Mouse (Mus musculus) heart, adult 2 months (tissue): ENCODE data around the gene Cnmd. TPM values are rescaled to one million over a fixed set of nuclear protein-coding genes. Genes with fewer than 3 reads are reported as not detected.

Source experiments
- DNase-seq, 2 experiments: peaks; one replicate each; pipeline ENCODE4 v3.0.0; 2021
- H3K27ac ChIP-seq: fragments of 200-600 bp; 2 replicates; pipeline ENCODE4 v1.8.1; 2022
- H3K27me3 ChIP-seq: fragments of 200-500 bp; 2 replicates; pipeline ENCODE4 v1.6.1; 2012; ENCODE audit warnings: mild to moderate bottlenecking, low read length, inconsistent platforms, mixed read lengths; ENCODE audit not compliant: control insufficient read depth, insufficient read depth
- H3K36me3 ChIP-seq: fragments of 200-500 bp; 2 replicates; pipeline ENCODE4 v1.6.1; 2012; ENCODE audit warnings: low read length, inconsistent platforms; ENCODE audit not compliant: control insufficient read depth, insufficient read depth
- H3K4me1 ChIP-seq: fragments of 200-500 bp; 2 replicates; pipeline ENCODE4 v1.6.1; 2011; ENCODE audit warnings: low read length; ENCODE audit not compliant: control insufficient read depth, insufficient read depth
- H3K4me3 ChIP-seq: fragments of 200-600 bp; 2 replicates; pipeline ENCODE4 v1.8.1; 2022
- H3K79me2 ChIP-seq: fragments of 200-500 bp; replicated peaks from 2 replicates; pipeline ENCODE4 v1.6.1; 2012; ENCODE audit warnings: mild to moderate bottlenecking, inconsistent platforms, low read length, moderate library complexity, mixed read lengths; ENCODE audit not compliant: control insufficient read depth, insufficient read depth
- H3K9ac ChIP-seq: fragments of 200-500 bp; 2 replicates; pipeline ENCODE4 v1.6.1; 2012; ENCODE audit warnings: low read depth, mild to moderate bottlenecking, control low read depth, inconsistent platforms, low read length, mixed read lengths
- CTCF ChIP-seq: fragments of 200-600 bp; IDR thresholded peaks from 2 replicates; pipeline ENCODE4 v1.8.1; 2022; ENCODE audit warnings: antibody characterized with exemption, mild to moderate bottlenecking, moderate library complexity
- EP300 ChIP-seq: fragments of 200-500 bp; IDR thresholded peaks from 2 replicates; pipeline ENCODE4 v1.6.1; 2011; ENCODE audit warnings: low read depth, low read length, control low read depth; ENCODE audit not compliant: insufficient read depth
- POLR2A ChIP-seq: fragments of 200-500 bp; IDR thresholded peaks from 2 replicates; pipeline ENCODE4 v1.6.1; 2011; ENCODE audit warnings: mild to moderate bottlenecking, low read depth, low read length, control low read depth; ENCODE audit not compliant: insufficient read depth
- WGBS: fragments of 180-500 bp; shearing (Covaris S2); methylation state at CpG from one replicate; pipeline ENCODE4 v1.1.7; 2018; 5-methylcytosine and 5-hydroxymethylcytosine counted together
- intact Hi-C: fragments of 180-260 bp; cut with DNase I; formaldehyde crosslinking; loops from one replicate; pipeline ENCODE4 v1.15.1; 2025
- long read RNA-seq: library from polyadenylated mRNA; stranded (forward); transcript quantifications from one replicate; pipeline ENCODE4 v2.0.0, GENCODE M21; 2021
- polyA plus RNA-seq: library from polyadenylated mRNA; depleted of rRNA; stranded (reverse); fragments of >200 nt; gene quantifications from 2 replicates; pipeline ENCODE4 v1.2.3, GENCODE M21; 2012; rRNA removed
- total RNA-seq, 2 experiments: library from RNA; stranded (reverse); gene quantifications; 2 replicates each; pipeline ENCODE4 v1.2.3; 2021

Gene Cnmd
- 1 to 10 TPM; 2.0 to 3.9 TPM for total RNA-seq
- 0.47 and 1.5 TPM in 2 replicates for polyA plus RNA-seq
- long read RNA-seq: 0 reads

GRCm38 (mm10) chr14:79662001-79662400 lies at the start of gene Cnmd:
Cnmd (minus strand) TSS chr14:79662170.
- Histone ChIP-seq H3K27me3 (no peaks in the 10 kb centered on the region), H3K79me2 (no peaks in the 10 kb centered on the region), H3K4me3 (no peak within 1 kb of the TSS), H3K9ac (no peak within 1 kb of the TSS), H3K36me3 (no peaks in the 10 kb centered on the region), H3K27ac (no peak within 1 kb of the TSS), H3K4me1 (no peaks in the 10 kb centered on the region; the same call in 1 of the 2 replicates)
- TF ChIP-seq EP300: no peak
- DNase-seq: no peak
- intact Hi-C loops: no loop called here
- 59% methylated on average over 4 of the region's 4 CpGs for WGBS

DNA sequence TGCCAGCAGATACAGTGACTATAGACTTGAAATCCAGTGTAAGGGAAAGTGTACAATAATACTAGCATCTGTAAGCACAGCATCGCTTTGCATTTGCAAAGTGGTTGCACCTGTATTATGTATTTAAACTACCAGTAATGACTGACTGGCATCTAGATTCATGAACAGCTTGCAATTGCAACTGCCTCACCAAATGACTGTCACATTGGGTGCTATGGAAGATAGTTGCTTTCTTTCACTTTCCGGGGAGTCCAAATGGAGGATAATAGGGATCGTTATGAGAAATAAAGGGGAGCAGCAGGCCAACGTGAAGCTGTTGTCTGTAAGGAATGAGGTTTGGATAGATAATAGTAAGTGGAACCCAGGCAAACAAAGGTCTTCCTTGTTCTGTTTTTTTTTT lies 49.3 kb upstream of the Cnmd start:
- H3K4me3 ChIP-seq: no peak overlapping the region
- intact Hi-C loops: no loop called here
- no peaks in the 10 kb centered on the region for H3K79me2 ChIP-seq
- DNase-seq: no peak
- 87% methylated on average over 4 of the region's 4 CpGs for WGBS
- H3K4me1 ChIP-seq: no peaks in the 10 kb centered on the region; the same call in 1 of the 2 replicates
- no peak overlapping the region for H3K27ac ChIP-seq
- no peak overlapping the region for H3K9ac ChIP-seq
- TF ChIP-seq POLR2A (no peak), CTCF (no peak), EP300 (no peak)
- no peaks in the 10 kb centered on the region for H3K36me3 ChIP-seq
- no peaks in the 10 kb centered on the region for H3K27me3 ChIP-seq

DNA sequence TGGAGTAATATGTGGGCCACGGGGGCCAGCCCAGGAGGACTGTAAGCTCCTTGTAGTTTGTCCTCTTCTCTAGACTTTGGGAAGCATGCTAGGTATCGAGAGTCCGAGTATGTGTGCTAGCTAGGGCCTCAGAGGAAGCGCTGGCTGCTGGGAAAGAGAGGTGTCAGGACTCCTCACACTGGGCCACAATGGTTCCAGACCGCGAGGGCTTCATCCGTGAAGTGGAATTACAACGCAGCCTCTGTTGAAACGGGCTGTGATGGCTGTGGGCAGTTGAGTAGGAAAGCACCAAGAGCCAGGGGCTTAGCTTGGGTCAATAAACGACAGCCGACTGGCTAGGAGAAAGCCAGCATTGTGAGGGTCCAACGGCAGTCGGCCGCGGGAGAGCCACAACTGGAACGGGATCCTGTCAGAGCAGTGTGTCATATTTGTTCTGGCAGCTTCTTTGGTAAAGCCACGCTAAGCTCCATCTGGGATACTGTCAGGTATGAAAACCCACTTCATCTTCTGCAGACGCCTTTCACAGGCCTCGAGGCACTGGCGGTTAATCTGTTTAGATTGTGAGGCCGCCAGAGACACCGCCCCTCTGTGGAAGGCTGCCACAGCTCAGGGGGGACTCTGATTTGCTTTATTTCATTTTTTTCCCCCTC lies 41.7 kb upstream of the Cnmd start:
- Histone ChIP-seq H3K27ac (no peak overlapping the region), H3K36me3 (no peaks in the 10 kb centered on the region), H3K9ac (no peak overlapping the region), H3K27me3 (no peaks in the 10 kb centered on the region), H3K4me1 (no peaks in the 10 kb centered on the region), H3K79me2 (no peaks in the 10 kb centered on the region), H3K4me3 (no peak overlapping the region)
- no peak for DNase-seq
- 89% methylated on average over 22 of the region's 22 CpGs for WGBS
- intact Hi-C loops: no loop called here
- TF ChIP-seq POLR2A: no peak
- no peak for TF ChIP-seq CTCF
- TF ChIP-seq EP300: no peak

GRCm38 (mm10) chr14:79701606-79702005 lies 39.6 kb upstream of the Cnmd start:
- TF ChIP-seq EP300 (no peak), POLR2A (no peak), CTCF (no peak)
- no peak for DNase-seq
- intact Hi-C loops: no loop called here
- Histone ChIP-seq H3K79me2 (no peaks in the 10 kb centered on the region), H3K36me3 (no peaks in the 10 kb centered on the region), H3K4me1 (no peaks in the 10 kb centered on the region), H3K27ac (no peak overlapping the region), H3K9ac (no peak overlapping the region), H3K4me3 (no peak overlapping the region), H3K27me3 (no peaks in the 10 kb centered on the region)
- 86% methylated on average over 5 of the region's 5 CpGs for WGBS

DNA sequence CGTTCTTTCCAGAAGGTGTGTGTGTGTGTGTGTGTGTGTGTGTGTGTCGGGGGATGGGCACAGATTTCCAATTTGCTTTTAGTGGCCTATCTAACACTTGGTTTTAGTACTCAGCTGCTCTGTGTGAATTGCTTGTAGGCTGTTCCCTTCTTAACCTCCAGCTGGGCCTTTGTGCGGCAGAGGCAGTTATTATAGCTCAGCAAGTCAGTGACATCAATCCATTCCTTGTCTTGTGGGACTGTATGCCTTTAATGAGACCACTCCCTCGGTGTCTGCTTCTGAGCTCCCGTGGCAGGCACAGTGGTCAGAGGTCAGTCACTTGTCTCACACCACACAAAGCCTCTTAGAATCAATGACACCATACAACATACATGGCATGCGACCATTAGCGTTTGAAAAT lies 39.1 kb upstream of the Cnmd start:
- TF ChIP-seq POLR2A: no peak
- no peak for TF ChIP-seq EP300
- no peak for TF ChIP-seq CTCF
- H3K4me3 ChIP-seq: no peak overlapping the region
- 81% methylated on average over 7 of the region's 7 CpGs for WGBS
- intact Hi-C loops: no loop called here
- no peaks in the 10 kb centered on the region for H3K4me1 ChIP-seq
- no peaks in the 10 kb centered on the region for H3K27me3 ChIP-seq
- no peak overlapping the region for H3K27ac ChIP-seq
- H3K9ac ChIP-seq: no peak overlapping the region
- no peaks in the 10 kb centered on the region for H3K36me3 ChIP-seq
- no peak for DNase-seq
- H3K79me2 ChIP-seq: no peaks in the 10 kb centered on the region

- no peaks in the 10 kb centered on the region for H3K79me2 ChIP-seq
- H3K36me3 ChIP-seq: no peaks in the 10 kb centered on the region
- peak; percentile 28 to 46 for DNase-seq
- H3K4me3 ChIP-seq: no peak overlapping the region
- 38% methylated on average over 6 of the region's 6 CpGs for WGBS
- TF ChIP-seq POLR2A (no peak), CTCF (no peak), EP300 (no peak)
- no peaks in the 10 kb centered on the region for H3K27me3 ChIP-seq
- no peak overlapping the region for H3K9ac ChIP-seq
- no peaks in the 10 kb centered on the region for H3K4me1 ChIP-seq
- no peak overlapping the region for H3K27ac ChIP-seq
- intact Hi-C loops: no loop called here
These were observed 37.4 kb upstream of the Cnmd start for GRCm38 (mm10) chr14:79699381-79699780.
